Mouse (Mus musculus): Measurements from ENCODE around the gene Ddr1.
"Not testable (repeated sequence)": the region's sequence is repeated elsewhere in the genome, so short reads cannot be mapped to it uniquely, and the experiment has no call there.

The Ddr1 gene

DNA sequence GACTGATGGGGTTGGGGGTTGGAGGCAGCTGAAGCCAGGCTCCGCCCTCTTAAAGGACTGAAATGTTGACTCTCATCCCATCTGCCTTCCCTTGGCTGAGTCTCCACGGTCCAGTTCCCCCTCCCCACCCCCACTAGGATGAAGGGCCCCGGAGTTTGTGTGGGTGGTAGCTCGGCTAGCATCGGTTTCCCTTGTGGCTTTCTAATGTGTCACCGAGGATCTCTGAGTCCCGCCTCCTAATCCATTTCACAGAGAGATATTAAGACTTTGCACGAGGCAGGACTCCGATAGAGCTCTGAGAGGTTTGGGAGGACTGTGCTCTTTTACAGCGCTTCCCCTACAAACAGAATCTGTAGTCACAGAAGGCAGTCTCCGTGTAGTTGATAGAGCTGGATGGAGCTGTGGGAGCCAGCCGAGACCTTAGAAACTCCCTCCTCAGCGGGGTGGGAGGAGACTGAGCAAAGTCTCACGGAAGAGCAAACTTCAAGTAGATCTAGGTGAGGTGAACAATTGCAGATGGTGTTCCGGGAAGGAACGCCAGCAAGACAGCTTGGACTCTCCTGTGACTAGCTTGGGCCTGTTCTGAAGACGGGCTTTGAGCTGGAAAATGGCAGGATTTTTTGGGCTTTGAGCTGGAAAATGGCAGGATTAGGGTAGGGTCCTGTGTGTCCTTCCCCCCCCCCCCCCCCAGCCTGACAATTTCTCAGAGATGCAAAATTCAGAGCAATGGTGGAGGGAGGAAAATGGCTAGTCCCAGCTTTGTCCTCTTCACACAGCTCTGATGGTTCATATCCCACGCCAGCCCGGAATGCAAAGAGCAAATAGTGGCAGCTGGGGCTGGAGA, at the start of gene Ddr1:
Gene Ddr1, minus strand, starts transcription at position 1 of the 844 bp plus-strand sequence.
- peak in 1 of 2 experiments; percentile 73 for DNase-seq (ENCODE audit: inconsistent age in 2 of 2, low spot score in 1 of 2)

DNA sequence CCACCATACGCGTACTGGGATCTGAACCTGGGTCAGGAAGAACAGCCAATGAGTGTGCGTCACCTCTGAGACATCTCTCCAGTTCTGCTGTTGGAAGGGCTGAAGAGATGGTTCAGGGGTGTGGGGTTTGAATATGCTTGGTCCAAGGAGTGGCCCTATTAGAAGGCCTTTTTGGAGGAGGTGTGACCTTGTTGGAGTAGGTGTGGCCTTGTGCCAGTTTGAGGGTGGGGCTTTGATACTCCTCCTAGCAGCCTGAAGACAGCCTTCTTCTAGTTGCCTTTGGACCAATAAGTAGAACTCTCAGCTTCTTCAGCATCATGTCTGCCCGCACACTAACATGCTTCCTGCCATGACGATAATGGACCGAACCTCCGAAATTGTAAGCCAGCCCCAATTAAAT, 49.2 kb upstream of the Ddr1 start:
- no peak for DNase-seq (ENCODE audit: inconsistent age in 2 of 2, low spot score in 1 of 2)

DNA sequence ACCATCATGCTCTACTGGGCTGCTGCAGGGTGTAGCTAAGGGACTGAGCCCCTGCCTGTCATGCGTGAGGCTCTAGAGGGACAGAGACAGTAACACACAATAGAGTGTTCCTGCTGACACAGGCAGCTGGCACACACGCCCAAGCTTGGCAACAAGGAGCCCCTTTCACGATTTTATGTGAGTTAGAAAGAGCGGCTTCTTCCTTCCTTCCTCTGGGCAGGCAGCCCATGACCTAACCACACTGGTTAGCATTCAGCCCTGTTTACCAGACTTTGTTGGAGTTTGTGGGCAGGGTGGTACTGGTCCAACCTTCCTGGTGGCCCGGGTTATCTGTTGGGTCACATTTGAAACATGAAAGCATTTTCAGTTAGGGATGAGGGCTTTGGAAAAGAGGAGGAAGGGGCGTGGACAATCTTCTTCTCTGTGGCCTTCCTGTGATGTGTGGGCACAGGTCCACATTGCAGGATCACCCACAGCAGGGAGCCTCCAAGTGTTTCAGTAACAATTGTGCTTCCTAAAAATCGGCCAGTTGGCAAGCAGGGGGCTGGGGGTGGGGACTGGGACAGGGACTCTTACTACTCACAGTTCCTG, 47.9 kb upstream of the Ddr1 start:
- DNase-seq (ENCODE audit: inconsistent age in 2 of 2, low spot score in 1 of 2) = peak in 1 of 2 experiments; percentile 61

DNA sequence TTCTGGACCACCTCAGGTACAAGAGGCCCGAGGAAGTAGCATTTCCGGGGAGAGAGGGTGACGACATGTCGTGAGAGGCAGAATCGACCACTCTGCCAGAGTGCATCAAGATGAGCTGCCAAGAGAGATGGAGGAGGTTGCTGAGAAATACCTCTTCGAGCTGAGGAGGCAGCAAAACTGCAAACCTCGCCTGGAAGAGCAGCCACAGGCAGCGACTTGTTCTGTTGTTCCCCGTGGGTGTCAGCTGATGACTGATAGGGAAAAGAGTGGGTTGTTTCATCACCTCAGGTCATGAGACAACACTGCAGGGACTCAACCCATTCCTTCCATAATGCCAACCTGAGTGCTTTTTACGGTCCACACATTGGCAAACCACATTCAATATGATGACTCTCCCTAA, 45.3 kb upstream of the Ddr1 start:
- DNase-seq (ENCODE audit: inconsistent age in 2 of 2, low spot score in 1 of 2) = no peak

DNA sequence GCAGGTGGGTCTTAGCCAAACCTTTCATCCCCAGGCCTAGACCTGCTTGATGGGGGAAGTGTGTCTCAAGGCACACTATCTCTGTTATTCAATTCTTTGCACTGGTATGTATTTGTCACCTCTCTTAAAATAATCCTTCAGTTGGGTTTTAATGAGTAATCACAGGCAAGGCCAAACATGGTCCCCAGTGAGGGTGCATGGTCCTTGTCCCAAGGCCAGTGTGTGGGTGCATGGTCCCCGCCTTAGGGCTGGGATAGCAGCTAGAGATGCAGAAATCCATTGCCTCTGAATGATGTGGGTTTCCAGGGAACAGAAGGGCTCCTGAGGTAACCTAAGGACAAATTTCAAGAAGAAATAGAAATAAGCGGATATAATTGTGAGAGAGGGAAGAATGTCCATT, 39.9 kb upstream of the Ddr1 start:
- peak; percentile 65 to 82 for DNase-seq (ENCODE audit: inconsistent age in 2 of 2, low spot score in 1 of 2)

DNA sequence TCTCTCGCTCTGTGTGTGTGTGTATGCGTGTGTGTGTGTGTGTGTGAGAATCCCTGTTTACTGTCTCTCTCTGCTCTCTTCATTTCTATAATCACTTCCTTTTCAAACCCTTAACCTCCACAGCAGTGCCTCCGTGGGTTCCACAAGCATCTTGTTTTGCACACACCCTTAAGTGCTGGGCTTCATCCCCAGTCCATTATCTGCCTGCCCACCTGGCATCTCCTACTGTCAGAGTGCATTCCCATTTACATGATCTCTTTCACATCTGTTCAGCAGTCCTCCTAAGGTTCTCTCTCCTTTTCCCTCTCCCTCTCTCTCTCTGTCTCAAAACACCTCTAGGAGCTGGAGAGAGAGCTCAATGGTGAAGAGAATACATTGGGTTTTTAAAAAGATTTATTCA, 38.5 kb upstream of the Ddr1 start:
- DNase-seq (ENCODE audit: inconsistent age in 2 of 2, low spot score in 1 of 2) = no peak

DNA sequence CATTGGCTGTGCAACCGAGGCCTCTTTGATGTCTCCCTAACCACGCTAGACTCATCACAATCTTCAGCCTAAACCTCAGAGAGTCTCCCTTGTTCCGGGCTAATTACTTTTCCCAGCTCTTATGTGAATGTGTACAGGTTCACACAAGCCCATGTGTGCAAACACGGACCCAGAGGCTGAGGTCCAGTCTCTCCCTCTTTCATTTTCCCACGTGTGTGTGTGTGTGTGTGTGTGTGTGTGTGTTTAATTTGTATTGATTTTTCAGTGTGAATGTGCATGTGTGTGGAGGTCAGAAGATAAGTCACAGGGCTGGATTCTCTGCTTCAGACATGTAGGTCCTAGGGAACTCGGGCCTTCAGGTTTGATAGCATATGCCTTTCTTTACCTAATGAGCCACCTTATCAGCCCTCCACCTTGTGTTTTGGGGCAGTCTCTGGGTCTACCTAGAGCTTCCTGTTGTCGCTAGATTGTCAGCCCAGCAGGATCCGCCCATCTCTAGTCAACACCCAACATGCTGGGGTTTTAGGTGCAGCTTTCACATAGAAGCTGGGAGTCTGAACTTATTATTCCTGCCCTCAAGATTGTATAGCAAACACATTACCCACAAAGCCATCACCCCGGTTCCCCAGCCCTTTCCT, 37.3 kb upstream of the Ddr1 start:
- DNase-seq (ENCODE audit: inconsistent age in 2 of 2, low spot score in 1 of 2) = no peak

DNA sequence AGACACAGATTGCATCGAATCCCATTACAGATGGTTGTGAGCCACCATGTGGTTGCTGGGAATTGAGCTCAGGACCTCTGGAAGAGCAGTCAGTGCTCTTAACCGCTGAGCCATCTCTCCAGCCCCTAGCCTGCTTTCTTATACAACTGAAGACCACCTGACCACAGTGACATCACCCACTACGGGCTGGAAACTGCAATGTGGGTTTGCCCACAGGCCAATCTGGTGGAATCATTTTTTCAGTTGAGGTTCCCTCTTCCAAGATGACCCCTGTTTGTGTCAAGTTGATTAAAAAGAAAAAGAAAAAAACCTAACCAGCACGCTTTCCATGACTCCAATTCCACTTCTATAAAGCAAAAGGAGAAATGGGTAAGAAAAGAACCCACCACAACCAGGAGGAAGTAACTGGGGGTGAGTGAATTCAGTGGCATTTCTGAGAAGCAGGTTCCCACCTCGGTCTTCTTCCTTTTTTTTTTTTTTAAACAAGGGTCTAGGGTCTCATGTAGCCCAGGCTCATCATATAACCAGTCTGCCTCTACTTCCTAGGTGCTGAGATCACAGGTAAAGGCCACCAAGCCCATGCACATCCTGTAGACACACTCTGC, 36.0 kb upstream of the Ddr1 start:
- DNase-seq (ENCODE audit: inconsistent age in 2 of 2, low spot score in 1 of 2) = peak in 1 of 2 experiments; percentile 38

DNA sequence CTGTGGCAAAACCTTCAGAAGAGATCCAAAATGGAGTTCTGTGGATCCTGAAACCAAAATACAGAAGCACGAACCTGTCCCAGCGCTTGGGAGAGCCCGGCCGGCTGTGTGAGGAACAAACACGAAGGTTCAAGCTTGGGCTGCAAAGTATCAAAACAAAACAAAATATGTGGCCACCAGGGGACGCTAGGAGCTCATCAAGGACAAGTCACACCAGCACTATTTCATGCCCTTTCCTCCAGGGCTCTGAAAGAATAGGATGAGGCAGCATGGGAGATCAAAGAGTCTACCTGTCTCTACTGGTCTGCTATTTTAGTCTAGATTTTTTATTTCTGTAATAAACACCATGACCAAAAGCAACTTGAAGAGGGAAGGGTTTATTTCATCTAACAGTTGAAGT, 35.3 kb upstream of the Ddr1 start:
- DNase-seq (ENCODE audit: inconsistent age in 2 of 2, low spot score in 1 of 2) = peak; percentile 89 to 98

DNA sequence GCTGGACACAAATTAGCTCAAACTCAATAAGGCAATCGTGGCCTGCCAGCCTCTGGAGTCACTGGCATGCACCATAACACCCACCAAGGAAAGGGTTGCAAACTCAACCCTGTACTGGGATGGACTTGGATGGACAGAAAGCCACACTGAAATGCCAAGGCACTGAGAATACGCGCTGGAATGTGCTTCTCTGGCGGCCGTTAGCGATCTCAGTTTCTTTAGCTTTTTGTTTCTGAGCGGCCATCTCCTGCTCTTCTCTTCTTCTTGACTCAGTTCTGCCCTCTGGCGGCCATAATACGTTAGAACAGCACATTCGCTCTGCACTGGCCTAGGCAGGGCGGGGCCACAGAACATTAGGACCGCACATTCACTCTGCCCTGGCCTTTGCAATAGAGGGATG, 33.3 kb upstream of the Ddr1 start:
- DNase-seq (ENCODE audit: inconsistent age in 2 of 2, low spot score in 1 of 2) = peak; percentile 83 to 95

DNA sequence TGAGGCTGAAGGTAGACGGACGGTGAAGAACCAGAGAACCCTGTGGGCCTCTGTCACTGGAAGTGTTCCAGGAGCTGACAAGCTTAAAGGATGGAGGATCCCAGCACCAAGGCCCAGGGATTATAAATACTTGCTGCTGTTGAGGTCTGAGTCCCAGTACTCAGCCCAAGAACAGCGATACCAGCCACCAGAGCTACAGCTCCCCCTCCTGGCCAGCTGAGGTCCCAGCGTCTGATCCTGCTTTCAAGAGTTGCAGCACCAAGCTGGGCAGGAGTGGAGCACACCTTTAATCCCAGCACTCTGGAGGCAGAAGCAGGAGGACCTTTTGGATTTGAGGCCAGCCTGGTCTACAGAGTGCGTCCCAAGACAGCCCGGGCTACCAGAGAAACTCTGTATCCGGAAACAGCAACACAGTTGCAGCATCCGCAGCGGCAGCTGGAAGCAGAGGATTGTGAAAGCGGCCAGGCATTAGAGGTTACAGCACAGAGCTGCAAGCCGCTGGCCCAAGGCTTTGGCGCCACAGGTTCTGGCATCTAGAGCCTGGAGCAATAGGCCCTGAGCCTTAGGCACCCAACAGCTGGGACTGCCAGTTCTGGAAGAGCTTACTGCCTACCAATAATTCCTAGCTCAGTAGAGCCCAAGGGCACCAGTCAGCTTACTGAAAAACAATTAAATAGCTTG, 32.0 kb upstream of the Ddr1 start:
- peak; percentile 82 to 92 for DNase-seq (ENCODE audit: inconsistent age in 2 of 2, low spot score in 1 of 2)

DNA sequence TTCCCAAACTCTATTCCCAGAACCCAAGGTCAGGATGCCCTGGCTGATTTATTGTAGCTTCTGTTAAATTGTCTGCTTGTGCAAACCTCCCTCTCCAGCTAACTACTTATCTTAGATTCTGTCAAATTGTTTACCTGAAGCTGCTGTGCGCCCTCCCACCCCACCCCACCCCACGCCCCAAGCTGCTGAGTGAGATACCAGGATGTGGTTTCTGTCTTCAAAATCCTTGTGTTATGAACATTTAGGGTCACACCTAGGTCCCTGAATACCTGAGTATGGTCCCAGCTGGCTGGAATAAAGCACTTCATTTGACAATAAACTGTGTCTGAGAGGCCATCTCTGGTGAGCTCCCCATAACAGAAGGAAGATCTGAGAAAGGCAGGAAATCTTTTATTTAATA, 30.1 kb upstream of the Ddr1 start:
- DNase-seq (ENCODE audit: inconsistent age in 2 of 2, low spot score in 1 of 2) = no peak

DNA sequence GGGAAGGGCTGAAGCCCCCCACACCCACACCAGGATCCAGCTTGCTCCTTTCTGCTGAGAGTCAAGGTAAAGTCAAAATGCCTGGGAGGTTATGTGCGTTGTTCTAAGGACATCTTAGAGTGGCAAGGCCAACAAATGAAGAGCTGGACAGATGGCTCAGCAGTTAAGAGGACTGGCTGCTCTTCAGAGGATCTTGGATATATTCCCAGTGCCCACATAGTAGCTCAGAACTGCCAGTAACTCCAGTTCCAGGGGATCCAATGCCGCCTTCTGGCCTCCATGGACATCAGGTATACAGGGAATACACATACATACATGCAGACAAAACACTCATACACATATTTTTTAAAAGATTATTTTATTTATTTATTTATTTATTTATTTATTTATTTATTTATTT, 29.0 kb upstream of the Ddr1 start:
- DNase-seq (ENCODE audit: inconsistent age in 2 of 2, low spot score in 1 of 2) = peak in 1 of 2 experiments; percentile 31

DNA sequence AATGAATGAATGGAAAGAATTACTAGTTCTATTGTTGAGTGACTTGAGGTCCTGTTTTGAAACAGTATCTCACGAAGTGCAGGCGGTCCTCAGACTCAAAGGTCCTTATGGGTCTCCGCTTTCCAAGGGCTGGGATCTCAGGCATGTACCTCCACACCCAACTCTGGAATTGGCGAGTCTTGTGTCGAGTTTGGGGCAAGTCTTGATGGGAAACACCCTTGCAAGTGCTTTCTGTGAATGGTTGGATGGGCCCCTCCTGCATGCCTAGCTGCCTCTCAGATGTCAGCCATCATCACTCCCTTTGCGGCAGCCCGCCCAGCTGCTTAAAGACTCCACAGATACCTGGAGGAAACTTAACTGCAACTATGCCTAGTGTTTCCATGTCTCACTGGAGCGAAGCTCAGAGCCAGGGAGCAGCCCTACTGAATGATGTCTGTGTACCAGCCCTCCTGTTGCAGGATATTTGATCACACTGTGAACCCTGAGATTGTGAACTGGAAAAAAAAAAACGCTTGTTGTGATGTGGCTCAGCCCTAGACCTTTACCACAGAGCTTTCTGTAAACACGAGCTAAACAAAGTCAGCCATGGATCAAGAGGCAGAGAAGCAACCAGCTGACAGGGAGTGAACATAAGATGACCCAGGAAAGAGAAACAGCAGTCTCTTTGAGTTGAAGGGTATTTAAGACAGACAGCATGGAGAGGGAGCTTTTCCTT, 27.2 kb upstream of the Ddr1 start:
- no peak for DNase-seq (ENCODE audit: inconsistent age in 2 of 2, low spot score in 1 of 2)

DNA sequence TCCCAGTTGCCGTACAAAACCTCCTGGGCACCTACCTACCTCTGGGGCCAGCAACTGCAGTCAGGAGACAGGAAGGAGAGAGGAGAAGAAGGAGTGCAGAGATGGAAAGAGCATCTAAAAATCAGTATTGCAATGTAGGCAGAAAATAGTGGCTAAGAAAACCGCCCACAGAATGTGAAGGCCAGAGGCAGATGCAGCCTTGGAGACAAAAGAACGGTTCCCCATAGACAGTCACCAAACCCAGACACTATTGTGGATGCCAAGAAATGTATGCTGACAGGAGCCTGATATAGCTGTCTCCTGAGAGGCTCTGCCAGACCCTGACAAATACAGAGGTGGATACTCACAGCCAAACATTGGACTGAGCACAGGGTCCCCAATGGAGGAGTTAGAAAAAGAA, 25.7 kb upstream of the Ddr1 start:
- not testable (repeated sequence) for DNase-seq (ENCODE audit: inconsistent age in 2 of 2, low spot score in 1 of 2)

DNA sequence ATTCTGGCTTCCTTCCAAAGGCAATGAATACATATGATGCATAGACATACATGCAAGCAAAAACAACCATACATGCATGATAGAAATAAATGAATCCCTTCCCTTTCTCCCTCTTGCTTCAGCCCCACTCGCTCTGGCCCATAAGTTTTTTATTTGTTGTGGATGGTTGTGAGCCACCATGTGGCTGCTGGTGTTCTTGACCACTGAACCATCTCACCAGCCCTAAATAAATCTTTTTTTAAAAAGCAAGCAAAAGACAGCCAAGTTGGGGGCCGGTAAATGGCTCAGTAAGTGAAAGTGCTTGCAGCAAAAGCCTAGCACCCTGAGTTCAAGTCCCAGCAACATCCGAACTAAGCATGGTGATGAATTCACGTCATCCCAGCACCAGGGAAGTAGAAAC, 24.4 kb upstream of the Ddr1 start:
- DNase-seq (ENCODE audit: inconsistent age in 2 of 2, low spot score in 1 of 2) = no peak

DNA sequence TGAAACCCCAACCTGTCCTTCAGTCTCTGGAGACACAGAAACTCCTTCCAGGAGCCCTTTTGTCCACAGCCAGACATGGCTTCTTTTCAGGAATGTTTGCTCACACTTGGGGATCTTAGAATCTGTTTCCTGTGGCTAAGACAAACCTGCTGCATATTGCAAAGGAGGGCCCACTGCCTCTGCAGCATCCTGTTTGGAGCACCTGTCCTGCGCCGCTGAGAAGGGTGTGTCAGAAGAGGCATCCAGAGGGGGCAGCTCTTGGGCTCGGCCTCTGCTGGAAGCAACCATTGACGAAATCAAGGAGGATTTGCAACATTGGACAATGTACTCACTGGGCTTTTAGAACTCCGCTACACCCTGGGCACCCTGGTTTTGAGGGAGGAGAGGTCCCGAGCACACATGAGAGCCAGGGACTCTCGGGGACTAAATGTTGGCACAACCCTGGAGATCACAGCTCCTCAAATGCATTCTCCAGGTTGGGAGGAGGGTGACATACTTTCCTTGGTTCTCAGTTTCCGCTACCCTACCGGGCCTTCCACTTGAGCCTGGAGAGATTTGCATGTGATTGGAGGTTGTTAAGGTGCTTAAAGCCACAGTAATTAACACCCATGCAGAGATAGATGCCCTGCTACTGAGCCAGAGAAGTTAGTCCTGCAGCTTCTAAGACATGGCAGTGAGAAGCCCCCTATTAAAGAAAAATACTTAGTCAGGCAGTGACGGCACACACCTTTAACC, 23.2 kb upstream of the Ddr1 start:
- DNase-seq (ENCODE audit: inconsistent age in 2 of 2, low spot score in 1 of 2) = no peak

DNA sequence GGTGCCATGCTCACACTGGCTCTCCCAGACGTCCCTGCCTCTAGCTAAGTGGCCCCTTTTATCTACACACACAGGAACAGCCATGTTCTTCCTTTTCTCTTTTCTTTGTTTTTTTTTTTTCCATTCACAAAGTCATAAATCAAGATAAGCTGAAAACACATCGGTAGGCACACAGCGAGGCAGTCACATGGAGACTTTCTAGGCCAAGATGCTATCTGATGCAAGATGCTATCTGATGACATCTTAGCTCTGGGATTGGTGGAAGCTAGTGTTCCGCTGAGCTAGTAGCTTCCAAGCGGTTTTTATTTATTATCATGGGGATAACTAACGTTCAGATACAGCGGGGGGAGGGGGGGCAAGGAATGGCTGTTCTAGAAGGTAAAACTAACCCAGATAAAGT, 22.6 kb upstream of the Ddr1 start:
- DNase-seq (ENCODE audit: inconsistent age in 2 of 2, low spot score in 1 of 2) = peak in 1 of 2 experiments; percentile 60

DNA sequence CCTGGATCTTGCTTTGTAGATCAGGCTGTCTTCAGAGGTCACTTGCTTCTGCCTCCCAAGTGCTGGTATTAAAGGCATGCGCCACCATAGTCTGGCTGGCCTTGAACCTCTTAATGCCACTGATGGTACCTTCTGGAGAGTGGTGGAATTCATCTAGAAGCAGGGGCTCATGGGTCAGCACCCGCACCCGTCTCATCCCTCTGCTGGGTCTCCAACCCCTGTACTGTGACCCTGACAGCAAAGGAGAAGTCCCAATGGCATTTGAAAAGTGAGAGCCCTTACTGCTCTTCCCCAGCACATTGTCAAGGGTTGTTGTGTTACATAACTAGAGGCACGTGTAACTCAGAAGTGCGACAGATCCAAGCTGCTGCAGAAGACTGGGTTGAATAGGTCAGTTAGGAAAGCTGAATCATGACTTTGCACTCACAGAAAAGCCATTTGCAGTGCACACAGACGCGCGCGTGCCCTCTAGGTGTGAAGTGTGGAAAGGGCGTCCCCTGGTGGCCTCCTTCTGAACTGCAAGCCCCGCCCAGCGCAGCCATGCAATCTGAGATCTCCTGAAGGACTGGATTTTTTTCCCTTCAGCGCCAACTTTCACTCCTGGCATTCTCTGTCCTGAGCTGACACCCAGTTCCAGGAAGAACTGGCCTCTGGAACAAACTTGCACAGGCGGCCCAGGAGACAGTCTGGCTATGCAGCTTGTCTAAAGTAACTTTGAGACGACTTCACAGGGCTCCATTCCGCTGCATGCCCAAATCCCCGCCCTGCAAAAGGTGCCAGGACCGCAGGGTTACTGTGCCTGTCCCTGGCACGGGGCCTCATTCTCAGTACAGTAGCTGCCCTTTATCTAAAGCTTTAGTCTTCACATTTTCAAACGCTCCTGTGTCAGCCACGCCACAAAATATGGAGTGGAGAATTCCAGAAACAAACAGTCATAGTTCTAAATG, 21.1 kb upstream of the Ddr1 start:
- DNase-seq (ENCODE audit: inconsistent age in 2 of 2, low spot score in 1 of 2) = peak; percentile 92 to 98

Measured in adrenal gland, adult (tissue).